Mouse (Mus musculus): ENCODE results near the gene Tmem72. TPM values are rescaled to one million over a fixed set of nuclear protein-coding genes. Genes with fewer than 3 reads are reported as not detected.

The Tmem72 gene
- polyA plus RNA-seq, 1 experiment from 2014 or later, result 1.9 TPM

- Histone ChIP-seq H3K27ac (no peak overlapping the region), H3K4me3 (no peak overlapping the region), H3K27me3 (no peaks in the 10 kb centered on the region), H3K9ac (no peak overlapping the region), H3K4me2 (no peak overlapping the region), H3K9me3 (no peaks in the 10 kb centered on the region), H3K36me3 (no peaks in the 10 kb centered on the region), H3K4me1 (replicated peaks) (peaks cover 6% of the 10 kb centered on the region; the same call in 1 of the 2 replicates)
- ATAC-seq (ENCODE audit: low FRiP score), result no peak
- 84% methylated on average over 5 of the region's 5 CpGs for WGBS
Observed at GRCm38 (mm10) chr6:116714576-116714975, 2.1 kb downstream of the Tmem72 start.

GRCm38 (mm10) chr6:116713966-116714365 lies 2.7 kb downstream of the Tmem72 start:
- 94% methylated on average over 3 of the region's 3 CpGs for WGBS
- H3K9ac ChIP-seq, result no peak overlapping the region
- H3K27ac ChIP-seq, result no peak overlapping the region
- H3K4me2 ChIP-seq, result no peak overlapping the region
- no peaks in the 10 kb centered on the region for H3K36me3 ChIP-seq
- ATAC-seq (ENCODE audit: low FRiP score), result no peak
- H3K4me3 ChIP-seq, result no peak overlapping the region
- peaks cover 6% of the 10 kb centered on the region; the same call in 1 of the 2 replicates for H3K4me1 ChIP-seq (replicated peaks)
- no peaks in the 10 kb centered on the region for H3K27me3 ChIP-seq
- no peaks in the 10 kb centered on the region for H3K9me3 ChIP-seq

GRCm38 (mm10) chr6:116712503-116712902 lies 4.2 kb downstream of the Tmem72 start:
- 82% methylated on average over 3 of the region's 3 CpGs for WGBS
- Histone ChIP-seq H3K36me3 (no peaks in the 10 kb centered on the region), H3K27ac (no peak overlapping the region), H3K9ac (no peak overlapping the region), H3K27me3 (no peaks in the 10 kb centered on the region), H3K4me1 (replicated peaks) (peaks cover 6% of the 10 kb centered on the region; the same call in 1 of the 2 replicates), H3K4me3 (no peak overlapping the region), H3K9me3 (no peaks in the 10 kb centered on the region), H3K4me2 (no peak overlapping the region)
- ATAC-seq (ENCODE audit: low FRiP score), result no peak

- H3K4me3 ChIP-seq, result no peak overlapping the region
- H3K27me3 ChIP-seq, result no peaks in the 10 kb centered on the region
- no peaks in the 10 kb centered on the region for H3K9me3 ChIP-seq
- 40% methylated on average over 5 of the region's 5 CpGs for WGBS
- no peak overlapping the region for H3K4me2 ChIP-seq
- H3K36me3 ChIP-seq, result no peaks in the 10 kb centered on the region
- peaks cover 6% of the 10 kb centered on the region; the same call in 1 of the 2 replicates for H3K4me1 ChIP-seq (replicated peaks)
- no peak overlapping the region for H3K9ac ChIP-seq
- no peak overlapping the region for H3K27ac ChIP-seq
- no peak for ATAC-seq (ENCODE audit: low FRiP score)
Observed at GRCm38 (mm10) chr6:116712062-116712461, 4.7 kb downstream of the Tmem72 start.

GRCm38 (mm10) chr6:116704320-116704719 lies 12.4 kb downstream of the Tmem72 start:
- Histone ChIP-seq H3K27me3 (no peaks in the 10 kb centered on the region), H3K9me3 (no peaks in the 10 kb centered on the region), H3K4me1 (replicated peaks) (0 out of 2 replicates have a peak, but pooled peaks cover 3% of the 10 kb centered on the region), H3K4me2 (no peak overlapping the region), H3K4me3 (no peak overlapping the region), H3K9ac (no peak overlapping the region), H3K36me3 (no peaks in the 10 kb centered on the region), H3K27ac (no peak overlapping the region)
- no peak for ATAC-seq (ENCODE audit: low FRiP score)
- WGBS, result 49% methylated on average over 6 of the region's 6 CpGs

- no peak overlapping the region for H3K4me2 ChIP-seq
- no peak overlapping the region for H3K27ac ChIP-seq
- no peak overlapping the region for H3K4me3 ChIP-seq
- no peak for ATAC-seq (ENCODE audit: low FRiP score)
- 0 out of 2 replicates have a peak, but pooled peaks cover 3% of the 10 kb centered on the region for H3K4me1 ChIP-seq (replicated peaks)
- no peaks in the 10 kb centered on the region for H3K36me3 ChIP-seq
- no peaks in the 10 kb centered on the region for H3K9me3 ChIP-seq
- H3K27me3 ChIP-seq, result no peaks in the 10 kb centered on the region
- H3K9ac ChIP-seq, result no peak overlapping the region
Observed at GRCm38 (mm10) chr6:116700821-116701220, 15.9 kb downstream of the Tmem72 start.

GRCm38 (mm10) chr6:116697896-116698425 lies 18.8 kb downstream of the Tmem72 start:
- ATAC-seq (ENCODE audit: low FRiP score), result no peak
- 89% methylated on average over 4 of the region's 4 CpGs for WGBS
- no peaks in the 10 kb centered on the region for H3K27me3 ChIP-seq

GRCm38 (mm10) chr6:116697413-116697812 lies 19.3 kb downstream of the Tmem72 start:
- 49% methylated on average over 2 of the region's 2 CpGs for WGBS
- no peak overlapping the region for H3K27ac ChIP-seq
- H3K4me3 ChIP-seq, result no peak overlapping the region
- H3K4me1 ChIP-seq (replicated peaks), result no peaks in the 10 kb centered on the region
- H3K9ac ChIP-seq, result no peak overlapping the region
- H3K27me3 ChIP-seq, result no peaks in the 10 kb centered on the region
- no peaks in the 10 kb centered on the region for H3K9me3 ChIP-seq
- no peaks in the 10 kb centered on the region for H3K36me3 ChIP-seq
- no peak overlapping the region for H3K4me2 ChIP-seq
- ATAC-seq (ENCODE audit: low FRiP score), result no peak

More at GRCm38 (mm10) chr6:116697896-116698425, 18.8 kb downstream of the Tmem72 start:
- no peak overlapping the region for H3K4me2 ChIP-seq
- H3K4me3 ChIP-seq, result no peak overlapping the region
- no peaks in the 10 kb centered on the region for H3K36me3 ChIP-seq
- H3K27ac ChIP-seq, result no peak overlapping the region
- no peaks in the 10 kb centered on the region for H3K9me3 ChIP-seq
- H3K4me1 ChIP-seq (replicated peaks), result no peaks in the 10 kb centered on the region
- H3K9ac ChIP-seq, result no peak overlapping the region

- Histone ChIP-seq H3K27me3 (no peaks in the 10 kb centered on the region), H3K27ac (no peak overlapping the region), H3K4me2 (no peak overlapping the region), H3K9me3 (no peaks in the 10 kb centered on the region), H3K4me3 (no peak overlapping the region), H3K4me1 (replicated peaks) (no peaks in the 10 kb centered on the region), H3K9ac (no peak overlapping the region), H3K36me3 (no peaks in the 10 kb centered on the region)
- ATAC-seq (ENCODE audit: low FRiP score), result no peak
- 74% methylated on average over 3 of the region's 3 CpGs for WGBS
Observed at GRCm38 (mm10) chr6:116694346-116694745, 22.4 kb downstream of the Tmem72 start.

- ATAC-seq (ENCODE audit: low FRiP score), result no peak
- WGBS, result 89% methylated on average over 4 of the region's 4 CpGs
- no peaks in the 10 kb centered on the region for H3K36me3 ChIP-seq
Observed at GRCm38 (mm10) chr6:116693639-116694038, 23.1 kb downstream of the Tmem72 start.

GRCm38 (mm10) chr6:116682317-116682716 lies 34.4 kb downstream of the Tmem72 start:
- Histone ChIP-seq H3K27ac (no peak overlapping the region), H3K4me3 (no peak overlapping the region), H3K27me3 (no peaks in the 10 kb centered on the region), H3K4me1 (replicated peaks) (no peaks in the 10 kb centered on the region), H3K9ac (no peak overlapping the region), H3K9me3 (no peaks in the 10 kb centered on the region), H3K36me3 (no peaks in the 10 kb centered on the region), H3K4me2 (no peak overlapping the region)
- 60% methylated on average over 6 of the region's 6 CpGs for WGBS
- ATAC-seq (ENCODE audit: low FRiP score), result no peak

More at GRCm38 (mm10) chr6:116693639-116694038, 23.1 kb downstream of the Tmem72 start:
- H3K27ac ChIP-seq, result no peak overlapping the region
- H3K4me2 ChIP-seq, result no peak overlapping the region
- no peaks in the 10 kb centered on the region for H3K9me3 ChIP-seq
- H3K27me3 ChIP-seq, result no peaks in the 10 kb centered on the region
- H3K4me3 ChIP-seq, result no peak overlapping the region
- no peaks in the 10 kb centered on the region for H3K4me1 ChIP-seq (replicated peaks)
- no peak overlapping the region for H3K9ac ChIP-seq

- H3K4me2 ChIP-seq, result no peak overlapping the region
Observed at GRCm38 (mm10) chr6:116679563-116680288, 37.0 kb downstream of the Tmem72 start.

GRCm38 (mm10) chr6:116677321-116677720 lies 39.4 kb downstream of the Tmem72 start:
- no peak overlapping the region for H3K27ac ChIP-seq
- H3K36me3 ChIP-seq, result no peaks in the 10 kb centered on the region
- 59% methylated on average over 6 of the region's 6 CpGs for WGBS

More at GRCm38 (mm10) chr6:116679563-116680288, 37.0 kb downstream of the Tmem72 start:
- Histone ChIP-seq H3K4me1 (replicated peaks) (0 out of 2 replicates have a peak, but pooled peaks cover 2% of the 10 kb centered on the region), H3K9ac (no peak overlapping the region), H3K27ac (no peak overlapping the region), H3K4me3 (no peak overlapping the region), H3K9me3 (no peaks in the 10 kb centered on the region), H3K36me3 (no peaks in the 10 kb centered on the region), H3K27me3 (no peaks in the 10 kb centered on the region)
- 79% methylated on average over 5 of the region's 5 CpGs for WGBS
- no peak for ATAC-seq (ENCODE audit: low FRiP score)

More at GRCm38 (mm10) chr6:116677321-116677720, 39.4 kb downstream of the Tmem72 start:
- Histone ChIP-seq H3K27me3 (no peaks in the 10 kb centered on the region), H3K4me2 (no peak overlapping the region), H3K9me3 (no peaks in the 10 kb centered on the region), H3K9ac (no peak overlapping the region), H3K4me1 (replicated peaks) (peaks cover 20% of the 10 kb centered on the region), H3K4me3 (no peak overlapping the region)
- ATAC-seq (ENCODE audit: low FRiP score), result no peak

All from hindbrain, embryonic 13.5 days (tissue).